Mouse (Mus musculus) hindbrain, embryonic 15.5 days (tissue): Measurements from ENCODE around the gene Ogfrl1. TPM values are rescaled to one million over a fixed set of nuclear protein-coding genes. Genes with fewer than 3 reads are reported as not detected.
A peak's percentile ranks its signal among the peaks of the same experiment; 100 is the strongest.

Source experiments
- ATAC-seq: fragments of 200-750 bp; cut with Nextera tagmentation; 2 replicates; pipeline ENCODE4 v1.8.0; 2017; ENCODE audit warnings: low read depth, moderate number of reproducible peaks, moderate TSS enrichment; ENCODE audit not compliant: low FRiP score
- H3K27ac ChIP-seq: fragments of 300-500 bp; sonication (generic); replicated peaks from 2 replicates; pipeline ENCODE4 v1.5.1; 2015; ENCODE audit warnings: mild to moderate bottlenecking, inconsistent platforms
- H3K27me3 ChIP-seq: fragments of 300-500 bp; sonication (generic); 2 replicates; pipeline ENCODE4 v1.6.1; 2015; ENCODE audit warnings: control low read depth, inconsistent platforms
- H3K36me3 ChIP-seq: fragments of 300-500 bp; sonication (generic); 2 replicates; pipeline ENCODE4 v1.6.1; 2015; ENCODE audit warnings: control low read depth, inconsistent platforms
- H3K4me1 ChIP-seq: fragments of 300-500 bp; sonication (generic); replicated peaks from 2 replicates; pipeline ENCODE4 v1.6.1; 2015; ENCODE audit warnings: control low read depth, inconsistent platforms
- H3K4me2 ChIP-seq: fragments of 300-500 bp; sonication (generic); 2 replicates; pipeline ENCODE4 v1.6.1; 2015; ENCODE audit warnings: moderate library complexity, mild to moderate bottlenecking, inconsistent platforms
- H3K4me3 ChIP-seq: fragments of 300-500 bp; sonication (generic); 2 replicates; pipeline ENCODE4 v1.5.1; 2015; ENCODE audit warnings: mild to moderate bottlenecking, inconsistent platforms
- H3K9ac ChIP-seq: fragments of 300-500 bp; sonication (generic); 2 replicates; pipeline ENCODE4 v1.6.1; 2015; ENCODE audit warnings: inconsistent platforms
- H3K9me3 ChIP-seq: fragments of 300-500 bp; sonication (generic); 2 replicates; pipeline ENCODE4 v1.6.1; 2016; ENCODE audit warnings: control low read depth, inconsistent platforms
- WGBS: fragments of 180-500 bp; shearing (Covaris S2); methylation state at CpG from one replicate; pipeline ENCODE4 v1.1.7; 2015; 5-methylcytosine and 5-hydroxymethylcytosine counted together
- polyA plus RNA-seq: library from polyadenylated mRNA; unstranded; fragments of >200 nt; fragmentation: Nextera tagmentation; extraction: Ambion mirVana; gene quantifications from 2 replicates; pipeline ENCODE4 v1.2.1, GENCODE M21; 2015

Gene Ogfrl1
- polyA plus RNA-seq, 1 experiment from 2014 or later: 17.6 TPM

- Histone ChIP-seq H3K4me2 (no peak overlapping the region), H3K4me3 (no peak overlapping the region), H3K9ac (no peak overlapping the region), H3K27ac (no peak overlapping the region), H3K36me3 (no peaks in the 10 kb centered on the region), H3K27me3 (no peaks in the 10 kb centered on the region), H3K4me1 (no peaks in the 10 kb centered on the region), H3K9me3 (no peaks in the 10 kb centered on the region)
- WGBS: 73% methylated on average over 4 of the region's 4 CpGs
- no peak for ATAC-seq
Observed at GRCm38 (mm10) chr1:23342864-23343263, 54.7 kb downstream of the Ogfrl1 start.

GRCm38 (mm10) chr1:23342224-23342623 is 55.3 kb downstream of the Ogfrl1 start:
- ATAC-seq: no peak

GRCm38 (mm10) chr1:23335726-23336363 is 61.7 kb downstream of the Ogfrl1 start:
- no peak overlapping the region for H3K4me3 ChIP-seq
- 94% methylated on average over 13 of the region's 13 CpGs for WGBS
- no peaks in the 10 kb centered on the region for H3K36me3 ChIP-seq
- no peak overlapping the region for H3K27ac ChIP-seq
- no peaks in the 10 kb centered on the region for H3K9me3 ChIP-seq
- no peak overlapping the region for H3K4me2 ChIP-seq
- no peaks in the 10 kb centered on the region for H3K27me3 ChIP-seq
- no peak overlapping the region for H3K9ac ChIP-seq
- ATAC-seq: no peak
- no peaks in the 10 kb centered on the region for H3K4me1 ChIP-seq

More at GRCm38 (mm10) chr1:23342224-23342623, 55.3 kb downstream of the Ogfrl1 start:
- H3K9ac ChIP-seq: no peak overlapping the region
- no peaks in the 10 kb centered on the region for H3K36me3 ChIP-seq
- no peak overlapping the region for H3K4me3 ChIP-seq
- no peak overlapping the region for H3K27ac ChIP-seq
- no peaks in the 10 kb centered on the region for H3K4me1 ChIP-seq
- no peaks in the 10 kb centered on the region for H3K27me3 ChIP-seq
- no peak overlapping the region for H3K4me2 ChIP-seq
- H3K9me3 ChIP-seq: no peaks in the 10 kb centered on the region
- 66% methylated on average over 3 of the region's 3 CpGs for WGBS

GRCm38 (mm10) chr1:23335050-23335449 is 62.5 kb downstream of the Ogfrl1 start:
- no peaks in the 10 kb centered on the region for H3K4me1 ChIP-seq
- no peak overlapping the region for H3K9ac ChIP-seq
- H3K4me3 ChIP-seq: no peak overlapping the region
- no peaks in the 10 kb centered on the region for H3K9me3 ChIP-seq
- no peak overlapping the region for H3K27ac ChIP-seq
- H3K36me3 ChIP-seq: no peaks in the 10 kb centered on the region
- 98% methylated on average over 4 of the region's 4 CpGs for WGBS
- no peak for ATAC-seq
- H3K4me2 ChIP-seq: no peak overlapping the region
- no peaks in the 10 kb centered on the region for H3K27me3 ChIP-seq

GRCm38 (mm10) chr1:23332192-23332591 is 65.4 kb downstream of the Ogfrl1 start:
- no peak overlapping the region for H3K9ac ChIP-seq
- H3K4me2 ChIP-seq: no peak overlapping the region
- 75% methylated on average over 4 of the region's 4 CpGs for WGBS
- no peak for ATAC-seq
- H3K4me3 ChIP-seq: no peak overlapping the region
- H3K27ac ChIP-seq: no peak overlapping the region
- H3K36me3 ChIP-seq: no peaks in the 10 kb centered on the region
- H3K4me1 ChIP-seq: no peaks in the 10 kb centered on the region
- H3K27me3 ChIP-seq: no peaks in the 10 kb centered on the region
- no peaks in the 10 kb centered on the region for H3K9me3 ChIP-seq

- Histone ChIP-seq H3K9me3 (no peaks in the 10 kb centered on the region), H3K4me2 (no peak overlapping the region)
- 89% methylated on average over 7 of the region's 7 CpGs for WGBS
Observed at GRCm38 (mm10) chr1:23325160-23325559, 72.4 kb downstream of the Ogfrl1 start.

GRCm38 (mm10) chr1:23324226-23324625 is 73.3 kb downstream of the Ogfrl1 start:
- WGBS: 15% methylated on average over 5 of the region's 5 CpGs
- Histone ChIP-seq H3K27ac (no peak overlapping the region), H3K4me1 (peaks cover 9% of the 10 kb centered on the region; the same call in 1 of the 2 replicates), H3K36me3 (no peaks in the 10 kb centered on the region), H3K4me2 (no peak overlapping the region), H3K9ac (no peak overlapping the region), H3K27me3 (no peaks in the 10 kb centered on the region), H3K4me3 (no peak overlapping the region), H3K9me3 (no peaks in the 10 kb centered on the region)
- no peak for ATAC-seq

More at GRCm38 (mm10) chr1:23325160-23325559, 72.4 kb downstream of the Ogfrl1 start:
- no peaks in the 10 kb centered on the region for H3K36me3 ChIP-seq
- H3K27ac ChIP-seq: no peak overlapping the region
- peaks cover 9% of the 10 kb centered on the region; the same call in 1 of the 2 replicates for H3K4me1 ChIP-seq
- no peak for ATAC-seq
- no peak overlapping the region for H3K9ac ChIP-seq
- no peaks in the 10 kb centered on the region for H3K27me3 ChIP-seq
- H3K4me3 ChIP-seq: no peak overlapping the region

- no peak overlapping the region for H3K9ac ChIP-seq
- ATAC-seq: no peak
Observed at GRCm38 (mm10) chr1:23323286-23323685, 74.3 kb downstream of the Ogfrl1 start.

GRCm38 (mm10) chr1:23322208-23322607 is 75.4 kb downstream of the Ogfrl1 start:
- Histone ChIP-seq H3K27ac (no peak overlapping the region), H3K4me2 (no peak overlapping the region), H3K36me3 (no peaks in the 10 kb centered on the region), H3K9me3 (no peaks in the 10 kb centered on the region), H3K4me1 (peaks cover 9% of the 10 kb centered on the region; the same call in 1 of the 2 replicates), H3K9ac (no peak overlapping the region), H3K4me3 (no peak overlapping the region), H3K27me3 (no peaks in the 10 kb centered on the region)
- 81% methylated on average over 4 of the region's 4 CpGs for WGBS
- ATAC-seq: no peak

More at GRCm38 (mm10) chr1:23323286-23323685, 74.3 kb downstream of the Ogfrl1 start:
- Histone ChIP-seq H3K4me3 (no peak overlapping the region), H3K4me1 (peaks cover 9% of the 10 kb centered on the region; the same call in 1 of the 2 replicates), H3K36me3 (no peaks in the 10 kb centered on the region), H3K27ac (no peak overlapping the region), H3K27me3 (no peaks in the 10 kb centered on the region), H3K4me2 (no peak overlapping the region), H3K9me3 (no peaks in the 10 kb centered on the region)
- WGBS: 76% methylated on average over 11 of the region's 11 CpGs

GRCm38 (mm10) chr1:23321331-23321851 is 76.2 kb downstream of the Ogfrl1 start:
- 20% methylated on average over 10 of the region's 10 CpGs for WGBS
- H3K4me3 ChIP-seq: peak overlapping the region; percentile 1; the same call in 1 of the 2 replicates
- H3K9me3 ChIP-seq: no peaks in the 10 kb centered on the region
- peak overlapping the region; percentile 37; the same call in 1 of the 2 replicates for H3K27ac ChIP-seq
- no peaks in the 10 kb centered on the region for H3K27me3 ChIP-seq
- H3K36me3 ChIP-seq: no peaks in the 10 kb centered on the region
- peak overlapping the region; percentile 38 for H3K4me2 ChIP-seq
- H3K9ac ChIP-seq: no peak overlapping the region
- H3K4me1 ChIP-seq: peaks cover 9% of the 10 kb centered on the region; the same call in 1 of the 2 replicates
- peak; percentile 79; the same call in 1 of the 2 replicates for ATAC-seq

GRCm38 (mm10) chr1:23320591-23321195 is 76.9 kb downstream of the Ogfrl1 start:
- H3K4me2 ChIP-seq: peak overlapping the region; percentile 38
- 85% methylated on average over 7 of the region's 7 CpGs for WGBS
- no peaks in the 10 kb centered on the region for H3K27me3 ChIP-seq
- no peaks in the 10 kb centered on the region for H3K36me3 ChIP-seq
- peak overlapping the region; percentile 37; the same call in 1 of the 2 replicates for H3K27ac ChIP-seq
- H3K9me3 ChIP-seq: no peaks in the 10 kb centered on the region
- H3K4me1 ChIP-seq: peaks cover 9% of the 10 kb centered on the region; the same call in 1 of the 2 replicates
- ATAC-seq: 0 out of 2 replicates have a peak, but pooled peaks have one; percentile 11
- H3K4me3 ChIP-seq: no peak overlapping the region
- no peak overlapping the region for H3K9ac ChIP-seq
